Mouse (Mus musculus) small intestine, adult 2 months (tissue): Measurements from ENCODE around the gene Strn3. TPM values are rescaled to one million over a fixed set of nuclear protein-coding genes. Genes with fewer than 3 reads are reported as not detected.
"Not testable (repeated sequence)": the region's sequence is repeated elsewhere in the genome, so short reads cannot be mapped to it uniquely, and the experiment has no call there.

Experiments used
- H3K27ac ChIP-seq: fragments of 200-500 bp; 2 replicates; pipeline ENCODE4 v1.5.1; 2012; ENCODE audit warnings: low read depth, low read length, control low read depth, inconsistent platforms; ENCODE audit not compliant: insufficient read depth
- H3K27me3 ChIP-seq: fragments of 200-500 bp; 2 replicates; pipeline ENCODE4 v1.6.1; 2012; ENCODE audit warnings: mild to moderate bottlenecking, moderate library complexity, low read length, inconsistent platforms; ENCODE audit not compliant: control insufficient read depth, insufficient read depth
- H3K36me3 ChIP-seq: fragments of 200-500 bp; 2 replicates; pipeline ENCODE4 v1.6.1; 2012; ENCODE audit warnings: mild to moderate bottlenecking, low read length, control low read depth, inconsistent platforms; ENCODE audit not compliant: control insufficient read depth, insufficient read depth
- H3K4me1 ChIP-seq: fragments of 200-500 bp; 2 replicates; pipeline ENCODE4 v1.6.1; 2012; ENCODE audit warnings: low read length, inconsistent platforms, mixed read lengths; ENCODE audit not compliant: control insufficient read depth, insufficient read depth, insufficient read length
- H3K4me3 ChIP-seq: fragments of 200-500 bp; 2 replicates; pipeline ENCODE4 v1.5.1; 2012; ENCODE audit warnings: low read depth, mild to moderate bottlenecking, control low read depth, inconsistent platforms, low read length, moderate library complexity
- CTCF ChIP-seq: fragments of 200-500 bp; IDR thresholded peaks from 2 replicates; pipeline ENCODE4 v1.5.1; 2012; ENCODE audit warnings: low read depth, mild to moderate bottlenecking, control low read depth, inconsistent platforms, low read length, moderate library complexity, mixed read lengths; ENCODE audit not compliant: insufficient replicate concordance, insufficient read length; ENCODE audit errors: extremely low read depth
- POLR2A ChIP-seq: fragments of 200-500 bp; IDR thresholded peaks from 2 replicates; pipeline ENCODE4 v1.6.1; 2012; ENCODE audit warnings: low read depth, mild to moderate bottlenecking, control low read depth, inconsistent platforms, low read length, moderate library complexity
- WGBS: fragments of 180-500 bp; shearing (Covaris S2); methylation state at CpG from one replicate; pipeline ENCODE4 v1.1.7; 2018; 5-methylcytosine and 5-hydroxymethylcytosine counted together
- polyA plus RNA-seq: library from polyadenylated mRNA; depleted of rRNA; stranded (reverse); fragments of >200 nt; gene quantifications from 2 replicates; pipeline ENCODE4 v1.2.3, GENCODE M21; 2012

Gene Strn3
- polyA plus RNA-seq, 1 experiment: 9.6 TPM

- TF ChIP-seq CTCF (no peak), POLR2A (no peak)
- Histone ChIP-seq H3K27me3 (no peaks in the 10 kb centered on the region), H3K4me3 (no peak overlapping the region), H3K36me3 (no peaks in the 10 kb centered on the region), H3K27ac (no peak overlapping the region), H3K4me1 (no peaks in the 10 kb centered on the region; the same call in 1 of the 2 replicates)
- WGBS: 57% methylated on average over 4 of the region's 4 CpGs
These were observed 18.4 kb downstream of the Strn3 start for GRCm38 (mm10) chr12:51673270-51673669.

DNA sequence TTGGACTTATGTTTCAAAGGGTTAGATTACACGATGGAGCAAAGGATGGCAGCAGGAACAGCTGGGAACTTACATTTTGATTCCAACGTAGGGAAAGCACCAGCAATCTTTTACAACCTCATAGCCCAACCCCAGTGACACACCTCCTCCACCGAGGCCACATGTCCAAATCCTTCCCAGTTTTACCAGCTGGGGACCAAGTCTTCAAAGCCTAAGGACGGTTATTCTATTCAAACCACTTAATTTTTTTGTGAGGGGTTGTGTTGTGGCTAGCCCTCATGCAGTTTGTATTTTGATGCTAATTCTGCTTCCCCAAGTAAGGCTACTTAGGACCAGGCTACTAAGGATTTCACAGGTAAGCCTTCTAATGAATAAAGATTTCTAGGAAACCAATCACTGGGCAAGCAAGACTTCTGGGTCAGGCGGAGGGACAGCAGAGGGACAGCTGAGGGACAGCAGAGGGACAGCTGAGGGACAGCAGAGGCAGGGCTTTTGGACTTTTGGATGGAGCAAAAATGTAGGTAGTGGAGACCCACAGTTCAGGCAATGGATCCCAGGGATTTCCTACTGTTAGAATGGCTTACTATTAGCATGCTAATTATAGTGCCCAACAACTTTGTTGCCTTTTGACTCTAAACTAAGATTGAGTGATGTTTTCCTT is 20.3 kb downstream of the Strn3 start:
- 31% methylated on average over 5 of the region's 5 CpGs for WGBS
- no peak overlapping the region for H3K4me3 ChIP-seq
- TF ChIP-seq POLR2A: no peak
- TF ChIP-seq CTCF: no peak
- H3K4me1 ChIP-seq: peaks cover 2% of the 10 kb centered on the region; the same call in 1 of the 2 replicates
- no peak overlapping the region for H3K27ac ChIP-seq
- H3K27me3 ChIP-seq: no peaks in the 10 kb centered on the region
- H3K36me3 ChIP-seq: no peaks in the 10 kb centered on the region

GRCm38 (mm10) chr12:51666708-51667430 is 24.8 kb downstream of the Strn3 start:
- Histone ChIP-seq H3K27me3 (no peaks in the 10 kb centered on the region), H3K27ac (no peak overlapping the region), H3K4me3 (no peak overlapping the region), H3K36me3 (no peaks in the 10 kb centered on the region), H3K4me1 (peaks cover 2% of the 10 kb centered on the region; the same call in 1 of the 2 replicates)
- 40% methylated on average over 4 of the region's 4 CpGs for WGBS
- TF ChIP-seq POLR2A: no peak
- no peak; the same call in 1 of the 2 replicates for TF ChIP-seq CTCF

DNA sequence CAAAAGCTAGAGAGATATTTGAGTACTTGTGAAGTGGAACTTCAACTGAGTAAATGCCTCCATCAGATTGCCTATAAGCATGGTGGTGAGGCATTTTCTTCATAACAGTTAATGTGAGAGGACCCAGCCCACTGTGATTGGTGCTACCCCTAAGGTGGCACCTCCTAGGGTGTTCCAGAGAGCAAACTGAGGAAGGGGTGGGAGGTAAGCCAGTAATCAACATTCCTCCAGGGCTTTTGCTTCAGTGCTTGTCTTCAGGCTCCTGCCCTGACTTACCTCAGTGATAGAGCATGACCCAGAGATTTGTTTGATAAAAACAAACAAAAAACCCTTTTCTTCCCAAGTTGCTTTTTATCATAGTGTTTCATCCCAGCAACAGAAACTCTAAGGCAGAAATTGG is 27.8 kb downstream of the Strn3 start:
- Histone ChIP-seq H3K4me3 (no peak overlapping the region), H3K36me3 (0 out of 2 replicates have a peak, but pooled peaks cover 1% of the 10 kb centered on the region), H3K27ac (no peak overlapping the region), H3K27me3 (no peaks in the 10 kb centered on the region), H3K4me1 (peaks cover 2% of the 10 kb centered on the region; the same call in 1 of the 2 replicates)
- TF ChIP-seq CTCF (no peak), POLR2A (no peak)

GRCm38 (mm10) chr12:51663011-51663410 is 28.7 kb downstream of the Strn3 start:
- H3K27me3 ChIP-seq: no peaks in the 10 kb centered on the region
- H3K4me3 ChIP-seq: no peak overlapping the region
- 0 out of 2 replicates have a peak, but pooled peaks cover 1% of the 10 kb centered on the region for H3K36me3 ChIP-seq
- no peak for TF ChIP-seq CTCF
- no peak for TF ChIP-seq POLR2A
- peaks cover 2% of the 10 kb centered on the region; the same call in 1 of the 2 replicates for H3K4me1 ChIP-seq
- H3K27ac ChIP-seq: no peak overlapping the region

- TF ChIP-seq POLR2A (no peak), CTCF (no peak)
These were observed 35.7 kb downstream of the Strn3 start for GRCm38 (mm10) chr12:51655944-51656465.

DNA sequence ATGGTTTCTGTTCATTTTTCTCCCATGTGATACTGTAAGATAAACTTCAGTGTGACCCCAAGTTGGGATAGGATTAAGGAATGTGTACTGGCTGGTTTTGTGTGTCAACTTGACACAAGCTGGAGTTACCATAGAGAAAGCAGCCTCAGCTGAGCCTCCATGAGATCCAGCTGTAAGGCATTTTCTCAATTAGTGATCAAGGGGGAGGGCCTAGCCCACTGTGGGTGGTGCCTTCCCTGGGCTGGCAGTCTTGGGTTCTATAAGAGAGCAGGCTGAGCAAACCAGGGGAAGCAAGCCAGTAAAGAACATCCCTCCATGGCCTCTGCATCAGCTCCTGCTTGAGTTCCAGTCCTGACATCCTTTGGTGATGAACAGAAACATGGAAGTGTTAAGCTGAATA is 42.3 kb downstream of the Strn3 start:
- peaks cover 26% of the 10 kb centered on the region for H3K36me3 ChIP-seq
- not testable (repeated sequence) for H3K4me1 ChIP-seq, H3K27me3 ChIP-seq, H3K27ac ChIP-seq, H3K4me3 ChIP-seq

More at GRCm38 (mm10) chr12:51655944-51656465, 35.7 kb downstream of the Strn3 start:
- Histone ChIP-seq H3K4me1 (no peaks in the 10 kb centered on the region), H3K27me3 (no peaks in the 10 kb centered on the region), H3K4me3 (no peak overlapping the region), H3K36me3 (peaks cover 12% of the 10 kb centered on the region), H3K27ac (no peak overlapping the region)
- WGBS: 87% methylated on average over 1 of the region's 1 CpGs
